Mouse (Mus musculus): ENCODE results near the gene Slc25a26.
"Not testable (repeated sequence)": the region's sequence is repeated elsewhere in the genome, so short reads cannot be mapped to it uniquely, and the experiment has no call there.

The Slc25a26 gene

DNA sequence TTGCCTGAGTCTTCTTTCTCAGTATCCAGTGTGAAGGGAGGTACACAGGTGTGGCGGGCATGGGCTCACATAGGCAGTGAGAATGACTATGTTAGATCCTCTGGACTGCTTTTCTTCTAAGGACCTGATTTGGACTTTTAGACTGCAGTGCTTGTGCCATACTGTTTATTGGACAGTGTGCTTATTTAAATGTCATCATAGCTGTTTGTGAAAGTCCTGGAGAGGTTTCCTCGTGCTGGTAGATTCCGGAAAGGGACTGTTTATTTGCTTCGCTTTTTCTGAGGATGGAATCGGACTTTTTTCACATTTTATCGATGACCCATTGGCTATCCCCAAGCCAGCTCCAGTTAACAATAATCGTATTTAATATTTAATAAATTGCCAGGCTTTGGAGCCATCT is 50.7 kb downstream of the Slc25a26 start:
- DNase-seq (ENCODE audit: low spot score) = no peak

DNA sequence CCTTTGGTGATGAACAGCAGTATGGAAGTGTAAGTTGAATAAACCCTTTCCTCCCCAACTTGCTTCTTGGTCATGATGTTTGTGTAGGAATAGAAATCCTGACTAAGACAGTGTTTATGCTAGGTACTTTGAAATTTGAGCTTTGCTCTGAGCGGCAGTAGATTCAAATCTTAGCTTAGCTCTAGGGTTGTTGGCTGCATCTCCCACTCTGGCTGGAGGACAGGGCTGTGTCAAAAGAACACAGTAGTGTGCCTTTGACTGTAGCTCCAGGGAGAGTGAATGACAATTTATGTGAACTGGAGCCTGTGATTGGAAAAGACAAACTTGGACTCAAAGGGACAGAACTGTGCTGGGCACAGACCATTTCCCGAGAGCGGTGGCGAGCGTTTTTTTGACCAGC is 53.0 kb downstream of the Slc25a26 start:
- DNase-seq (ENCODE audit: low spot score) = no peak

DNA sequence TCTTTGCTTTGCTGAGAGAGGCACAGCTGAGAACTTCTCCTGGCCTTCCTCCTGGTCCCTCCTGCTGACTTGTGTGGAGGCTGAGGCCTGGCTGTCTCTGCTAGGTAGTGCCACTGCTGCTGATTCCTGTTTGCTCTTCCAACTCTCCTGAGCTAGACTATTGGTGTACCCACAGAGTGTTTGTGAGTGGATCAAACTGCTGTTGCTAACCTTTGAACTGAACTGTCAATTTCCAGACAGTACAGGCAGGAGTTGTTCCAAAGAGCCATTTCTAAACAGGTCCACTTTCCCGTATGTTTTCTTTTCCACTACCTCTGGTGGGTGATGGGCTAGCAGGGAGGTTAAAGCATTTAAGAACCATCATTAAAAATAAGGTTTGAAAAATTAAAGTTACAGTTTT is 58.5 kb downstream of the Slc25a26 start:
- DNase-seq (ENCODE audit: low spot score) = not testable (repeated sequence)

DNA sequence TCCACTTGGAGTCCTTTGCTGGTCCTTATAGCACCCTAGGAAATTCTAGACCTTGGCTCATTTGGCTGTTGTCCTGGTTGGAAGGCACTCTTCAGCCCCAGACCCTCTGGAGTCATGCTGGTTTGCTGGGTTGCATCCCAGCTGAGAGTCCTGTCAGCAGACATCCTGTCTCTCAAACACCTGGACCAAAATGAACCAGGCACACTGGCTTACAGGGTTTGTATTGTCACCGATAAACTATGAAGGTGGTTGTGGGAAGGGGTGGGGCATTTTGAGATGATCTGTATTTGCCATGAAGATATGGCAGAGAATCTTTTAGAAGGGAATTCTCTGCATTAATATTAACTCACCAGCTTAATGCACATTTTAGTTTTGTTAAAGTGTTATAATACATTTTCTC is 60.8 kb downstream of the Slc25a26 start:
- no peak for DNase-seq (ENCODE audit: low spot score)

DNA sequence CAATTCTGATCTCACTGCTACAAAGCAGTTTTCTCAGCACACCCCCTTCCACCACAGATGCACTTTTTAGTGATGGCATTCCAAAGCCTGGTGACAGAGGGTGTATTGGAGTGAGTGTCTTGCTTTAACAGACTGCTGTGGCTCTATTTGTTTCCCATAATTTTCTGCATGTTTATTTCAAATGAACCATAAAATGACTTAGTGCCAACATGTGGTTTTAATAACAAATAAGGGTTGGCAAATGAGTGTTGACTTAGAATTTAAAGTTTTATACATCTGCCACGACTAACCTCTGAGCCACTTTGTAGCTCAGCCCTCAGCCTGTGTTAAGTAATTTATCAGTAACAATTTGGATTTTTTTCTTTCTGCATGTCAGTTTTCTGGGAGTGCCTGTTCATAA is 61.2 kb downstream of the Slc25a26 start:
- no peak for DNase-seq (ENCODE audit: low spot score)

DNA sequence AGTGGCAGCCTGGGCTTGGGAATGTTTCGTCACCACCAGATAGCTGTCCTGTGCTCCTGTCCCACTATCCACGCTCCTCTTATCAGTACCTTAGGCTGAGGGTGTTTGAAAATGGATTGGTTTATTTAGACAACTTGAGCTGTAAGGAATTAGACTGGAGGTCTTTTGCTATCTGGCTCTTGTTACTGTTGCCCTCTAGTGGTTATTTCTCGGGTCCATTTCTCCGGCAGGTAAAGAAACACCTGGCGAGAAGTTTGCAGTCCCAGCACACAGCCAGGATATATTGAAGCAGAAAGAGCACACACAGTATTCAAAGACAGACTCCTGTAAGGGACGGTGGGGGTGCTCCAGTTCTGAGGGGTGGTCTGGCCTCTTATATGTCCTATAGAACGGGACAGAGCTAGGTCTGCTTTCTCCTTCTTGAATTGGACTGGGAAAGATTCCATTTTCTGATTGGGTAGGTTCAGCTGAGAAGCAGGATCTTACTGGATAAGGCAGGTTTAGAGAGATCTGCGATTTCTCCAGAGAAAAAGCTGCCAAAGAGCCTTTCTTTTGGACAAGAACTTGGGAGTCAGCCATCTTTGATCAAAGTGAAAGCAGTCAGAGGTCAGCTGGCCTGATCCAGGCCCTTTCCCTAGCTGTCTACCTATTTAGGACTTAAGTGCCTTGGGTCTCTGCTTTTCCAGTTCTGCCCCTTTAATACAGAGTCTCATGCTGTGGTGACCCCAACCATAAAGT is 63.2 kb downstream of the Slc25a26 start:
- DNase-seq (ENCODE audit: low spot score) = no peak

DNA sequence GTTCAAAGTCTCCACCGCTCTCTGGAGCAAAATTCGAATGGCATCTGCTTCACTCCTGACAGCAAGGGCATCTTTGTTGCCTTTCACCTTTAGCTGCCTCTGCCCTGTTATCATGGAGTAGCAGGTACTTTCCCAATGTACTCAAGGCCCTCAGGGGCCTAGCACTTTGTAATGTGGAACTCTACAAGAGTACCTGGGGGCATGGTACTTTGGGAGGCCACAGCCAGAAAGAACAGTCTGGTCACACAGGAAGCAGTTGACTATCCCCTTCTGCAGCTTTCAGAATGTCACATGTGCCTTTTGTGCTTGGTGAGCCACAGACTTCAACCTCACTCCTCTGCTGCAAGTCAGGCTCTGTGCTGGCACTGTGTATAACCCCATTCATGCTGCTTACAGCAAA is 65.6 kb downstream of the Slc25a26 start:
- no peak for DNase-seq (ENCODE audit: low spot score)

DNA sequence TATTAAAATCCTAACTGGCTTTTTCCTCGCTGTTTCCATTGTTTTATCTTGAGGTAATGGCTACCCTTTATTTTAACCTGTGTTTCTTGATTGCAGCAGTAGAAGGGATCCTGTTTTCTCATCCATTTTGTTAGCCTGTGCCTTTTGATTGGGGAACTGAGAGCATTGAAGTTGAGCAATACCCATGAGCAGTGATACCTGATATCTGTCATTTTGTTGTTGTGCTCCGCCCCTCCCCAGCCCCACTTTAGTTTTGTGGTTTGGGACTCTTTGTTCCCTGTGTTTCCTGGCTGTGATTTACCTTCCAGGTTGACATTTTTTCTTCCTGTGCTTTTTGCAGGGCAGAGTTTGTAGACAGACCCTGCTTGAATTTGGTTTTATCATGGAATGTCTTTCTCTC is 67.9 kb downstream of the Slc25a26 start:
- DNase-seq (ENCODE audit: low spot score) = no peak

DNA sequence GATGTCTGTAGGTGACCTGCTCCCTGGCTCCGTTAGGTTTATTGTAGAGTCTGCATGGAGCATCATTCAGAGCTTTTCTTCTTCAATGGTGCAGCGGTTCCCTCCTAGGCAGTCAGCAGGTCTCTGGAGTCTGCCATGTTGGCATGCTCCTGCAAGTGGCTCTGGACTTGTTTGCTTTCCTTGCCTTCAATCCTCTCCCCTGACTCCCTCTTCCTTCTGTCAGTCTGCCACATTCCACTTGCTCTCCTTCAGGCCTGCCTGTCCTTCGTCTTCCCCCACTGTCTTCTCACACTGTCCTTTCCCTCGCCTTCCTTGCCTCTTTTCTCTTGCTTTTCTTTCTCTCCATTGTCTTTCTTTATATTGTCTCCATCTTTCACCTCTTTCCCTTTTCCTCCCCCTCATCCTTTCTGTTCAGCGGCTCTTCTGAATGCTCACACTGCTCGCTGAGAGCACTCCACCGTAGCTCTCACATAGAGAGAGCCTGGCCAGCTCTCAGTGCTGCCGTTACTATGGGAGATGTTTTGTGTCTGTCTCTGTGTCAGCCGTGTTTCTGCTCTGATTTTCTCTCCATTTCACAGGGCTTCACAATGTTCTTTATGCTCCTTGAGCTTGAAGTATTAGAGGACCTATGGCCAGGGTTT is 75.5 kb downstream of the Slc25a26 start:
- DNase-seq (ENCODE audit: low spot score) = no peak

DNA sequence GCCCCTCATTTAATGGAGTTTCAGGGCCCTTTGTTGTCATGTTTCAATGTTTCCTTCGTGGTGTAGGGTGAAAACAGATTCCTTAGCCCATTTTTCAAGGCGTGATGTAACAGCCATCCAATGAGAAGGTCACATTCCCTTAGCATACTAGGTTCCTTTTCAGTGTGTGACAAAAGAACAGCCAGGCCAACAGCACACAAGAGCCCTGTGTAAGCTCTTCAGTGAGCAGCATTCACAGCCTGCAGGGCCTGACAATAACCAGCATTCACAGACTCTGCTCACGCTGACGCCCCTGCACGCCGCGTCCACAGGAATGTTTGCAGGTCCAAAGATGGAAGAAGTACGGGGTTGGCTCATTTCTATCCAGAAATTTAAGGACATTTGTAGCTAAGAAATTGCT is 77.9 kb downstream of the Slc25a26 start:
- no peak for DNase-seq (ENCODE audit: low spot score)

DNA sequence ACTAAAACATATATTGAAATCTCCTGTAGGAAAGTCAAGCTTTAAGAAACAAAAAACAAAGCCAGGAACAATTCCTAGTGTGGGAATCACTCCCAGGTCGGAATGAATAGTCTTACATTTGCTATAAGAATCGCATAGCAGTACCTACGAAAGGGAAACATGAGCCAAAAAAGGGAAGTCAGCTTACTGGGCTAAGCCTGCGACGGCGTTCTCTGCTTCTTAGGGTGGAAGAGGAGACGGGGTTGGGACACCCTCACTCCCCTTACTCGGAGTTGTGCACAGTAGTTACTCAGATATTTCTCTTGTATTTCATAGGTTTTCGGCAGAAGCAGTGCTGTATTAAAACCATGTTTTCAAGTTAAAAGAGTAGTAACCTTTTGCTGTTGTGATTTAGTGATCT is 81.9 kb downstream of the Slc25a26 start:
- DNase-seq (ENCODE audit: low spot score) = no peak

DNA sequence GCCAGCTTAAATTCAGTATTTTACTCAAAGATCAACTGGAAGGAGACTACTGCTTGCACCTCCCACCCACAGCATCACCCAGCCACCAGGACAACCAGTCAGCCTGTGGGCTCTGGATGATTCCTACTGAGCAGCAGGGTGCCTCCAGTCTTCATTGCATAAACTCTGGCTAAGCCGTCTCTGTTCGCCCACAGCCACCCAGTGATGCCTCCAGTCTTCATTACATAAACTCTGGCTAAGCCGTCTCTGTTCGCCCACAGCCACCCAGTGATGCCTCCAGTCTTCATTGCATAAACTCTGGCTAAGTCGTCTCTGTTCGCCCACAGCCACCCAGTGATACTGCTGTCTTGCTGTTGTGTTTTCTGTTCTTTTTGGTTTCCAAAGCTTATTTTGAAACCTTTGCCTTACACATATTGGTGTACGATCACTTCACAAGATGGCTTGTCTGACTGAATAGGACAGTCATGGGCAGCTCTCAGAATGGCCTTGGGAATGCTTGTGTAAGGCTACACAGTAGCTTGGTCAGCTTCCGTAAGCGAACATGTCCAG is 84.1 kb downstream of the Slc25a26 start:
- no peak for DNase-seq (ENCODE audit: low spot score)

DNA sequence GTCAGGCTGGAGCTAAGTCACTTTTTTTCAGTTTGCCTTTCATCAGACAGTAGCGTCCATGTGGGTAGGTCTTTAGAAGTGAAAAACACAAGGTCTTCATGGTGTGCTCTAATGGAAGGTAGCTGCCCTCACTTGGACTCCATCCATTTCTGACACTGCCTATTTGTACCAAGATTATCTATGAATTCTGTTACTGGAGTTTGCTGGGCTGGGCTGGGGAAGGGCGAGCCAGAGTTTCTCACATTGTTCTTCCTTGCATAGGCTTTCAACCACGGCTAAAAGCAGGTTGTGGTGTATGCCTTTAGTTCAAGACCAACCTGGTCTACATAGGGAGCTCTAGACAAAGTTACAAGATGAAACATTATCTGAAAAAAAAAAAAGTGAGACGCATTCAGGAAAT is 84.8 kb downstream of the Slc25a26 start:
- peak; percentile 30 for DNase-seq (ENCODE audit: low spot score)

DNA sequence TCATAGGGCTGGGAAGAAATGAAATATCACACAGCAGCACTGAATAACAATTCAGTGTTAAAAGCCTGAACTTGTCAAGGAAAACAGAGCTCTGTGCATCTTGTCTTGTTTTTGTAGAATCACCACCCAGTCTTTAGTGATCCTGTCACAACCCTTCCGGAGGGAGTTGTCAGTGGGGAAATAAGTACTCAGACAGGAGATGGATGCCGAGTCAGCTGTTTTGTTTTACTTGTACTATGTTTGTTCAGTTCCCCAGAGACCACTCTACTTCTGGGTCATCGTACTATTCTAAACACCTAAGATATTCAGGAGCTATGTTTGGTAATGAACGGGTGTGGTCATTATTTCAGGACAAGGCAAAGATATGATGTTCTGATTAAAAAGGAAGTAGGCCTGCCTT is 88.2 kb downstream of the Slc25a26 start:
- DNase-seq (ENCODE audit: low spot score) = no peak

DNA sequence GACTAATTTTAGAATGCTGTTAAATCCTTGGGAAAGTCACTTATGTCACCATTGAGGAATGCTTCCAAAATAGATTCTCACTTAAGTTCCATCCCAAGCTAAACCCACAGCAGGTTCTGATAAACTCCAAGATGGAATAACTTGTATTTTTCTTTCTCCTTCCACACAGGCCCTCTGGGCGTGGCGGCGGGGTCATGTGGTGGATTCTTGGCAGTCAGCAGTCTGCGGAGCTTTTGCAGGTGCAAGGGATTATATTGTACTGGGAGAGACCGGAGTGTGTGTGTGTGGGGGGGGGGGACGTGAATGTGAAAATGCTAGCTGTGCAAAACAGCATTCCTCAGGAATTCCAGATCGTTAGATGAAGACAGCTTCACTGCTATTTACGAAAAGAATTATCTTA is 92.1 kb downstream of the Slc25a26 start:
- peak; percentile 62 for DNase-seq (ENCODE audit: low spot score)

DNA sequence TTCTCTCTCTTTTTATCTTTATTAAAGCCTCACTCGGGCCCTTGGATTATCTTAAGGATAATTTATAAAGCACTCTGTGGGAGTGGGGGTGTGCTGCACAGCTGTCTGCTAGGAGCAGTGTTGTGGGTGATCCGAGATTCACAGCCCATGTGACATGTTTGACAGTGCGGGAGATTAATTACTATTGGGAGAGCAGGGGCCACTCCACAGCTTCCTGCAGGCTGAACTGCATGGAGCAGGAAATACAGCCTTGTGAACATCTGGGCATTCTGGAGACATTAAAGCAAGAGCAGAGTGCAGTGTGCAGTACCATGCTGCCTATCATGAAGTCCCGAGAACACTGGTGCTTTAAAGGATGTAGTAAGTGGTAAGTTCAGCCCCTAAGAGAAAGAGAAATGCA is 92.6 kb downstream of the Slc25a26 start:
- peak; percentile 34 for DNase-seq (ENCODE audit: low spot score)

DNA sequence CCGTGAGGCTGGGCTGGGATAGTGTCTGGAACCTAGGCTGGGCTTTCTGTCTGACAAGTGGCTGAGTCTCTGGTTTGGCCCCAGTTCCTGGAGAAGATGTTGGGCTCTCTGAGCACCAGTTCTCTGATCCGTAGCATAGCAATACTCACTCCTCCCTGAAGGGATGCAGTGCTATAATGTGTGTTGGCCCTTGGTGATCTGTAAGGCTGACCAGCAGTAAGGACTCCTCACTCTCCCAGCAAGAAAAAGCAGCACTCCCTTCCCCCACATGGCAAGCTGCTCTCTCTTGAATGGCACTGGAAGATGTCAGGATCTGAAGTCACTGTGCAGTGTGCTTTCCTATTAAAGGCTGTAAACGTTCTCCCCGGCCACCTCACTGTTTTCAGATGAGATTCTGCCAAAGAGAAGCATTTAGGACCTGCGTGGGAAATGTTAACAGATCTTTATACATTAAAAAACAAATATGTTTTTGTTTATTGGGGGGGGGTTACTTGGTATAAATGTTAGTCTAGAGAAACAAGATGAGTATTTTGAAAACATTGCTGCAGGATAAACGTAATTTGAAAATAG is 94.0 kb downstream of the Slc25a26 start:
- DNase-seq (ENCODE audit: low spot score) = peak; percentile 30

DNA sequence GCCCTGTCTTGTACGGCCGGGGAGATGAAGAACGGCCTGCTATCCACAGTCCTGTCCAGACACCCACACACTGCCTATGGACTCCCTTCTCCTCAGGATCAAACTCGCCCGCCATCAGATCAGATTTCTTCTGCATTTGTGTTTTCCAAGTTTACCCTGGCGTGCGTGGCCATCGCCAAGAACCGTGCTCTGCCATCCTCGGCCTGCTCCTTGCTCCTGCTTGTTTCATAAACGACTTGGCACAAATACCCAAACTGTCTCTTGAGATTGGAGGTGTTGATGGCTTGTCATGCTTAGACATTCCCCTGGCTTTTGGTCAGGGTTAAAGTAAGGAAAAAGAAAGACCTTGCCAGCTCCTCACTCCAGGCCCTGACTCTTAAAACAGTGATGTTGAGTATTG is 94.6 kb downstream of the Slc25a26 start:
- DNase-seq (ENCODE audit: low spot score) = peak; percentile 34

DNA sequence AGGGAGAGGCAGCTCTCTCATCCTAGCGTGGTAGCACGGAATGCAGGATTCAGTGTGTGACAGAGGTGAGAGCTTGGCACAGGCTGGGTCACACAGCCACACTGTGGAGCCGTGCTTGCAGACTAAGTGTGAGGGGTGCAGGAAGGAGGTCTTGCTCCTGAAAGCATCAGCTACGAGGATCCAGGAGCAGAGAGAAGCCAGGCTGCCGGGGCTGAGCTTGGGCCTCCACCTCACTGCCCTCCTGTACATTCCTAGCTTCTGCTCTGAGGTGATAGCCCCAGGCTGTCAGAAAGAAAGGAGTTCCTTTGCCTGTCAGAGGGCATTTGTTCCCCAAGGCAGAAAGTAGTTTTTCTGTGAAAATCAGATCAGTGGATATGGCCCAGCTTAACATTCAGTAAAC is 95.1 kb downstream of the Slc25a26 start:
- peak; percentile 34 for DNase-seq (ENCODE audit: low spot score)

DNA sequence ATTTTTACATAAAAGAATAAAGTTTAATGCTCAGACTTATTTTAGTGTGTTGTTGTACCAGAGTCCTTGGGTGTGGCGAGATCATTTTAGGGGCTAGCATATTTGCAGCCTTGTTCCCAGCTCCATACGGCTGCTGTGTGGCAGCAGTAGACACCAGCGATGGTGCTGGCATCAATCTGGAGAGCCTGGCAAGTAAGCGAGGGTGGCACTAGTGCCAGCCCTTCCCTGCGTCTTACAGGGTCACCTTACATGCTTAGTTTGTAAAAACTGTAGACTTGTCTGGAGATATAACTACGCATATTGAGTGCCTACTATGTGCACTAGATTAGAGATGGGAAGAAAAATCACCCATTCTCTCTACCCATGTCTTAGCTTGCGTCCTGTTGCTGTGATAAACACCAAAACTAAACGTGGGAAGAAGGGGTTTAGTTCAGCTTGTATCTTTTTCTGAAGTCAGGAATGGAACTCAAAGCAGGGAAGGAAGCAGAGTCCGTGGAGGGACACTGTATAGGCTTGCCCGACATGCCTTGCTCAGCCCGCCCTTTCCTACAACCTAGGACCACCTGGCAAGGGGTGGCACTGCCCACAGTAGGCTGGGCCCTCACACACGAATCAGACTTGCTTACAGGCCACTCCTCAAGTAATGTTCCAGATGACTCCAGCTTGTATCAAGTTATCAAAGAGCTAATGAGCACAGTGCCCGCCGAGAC is 96.1 kb downstream of the Slc25a26 start:
- no peak for DNase-seq (ENCODE audit: low spot score)

DNA sequence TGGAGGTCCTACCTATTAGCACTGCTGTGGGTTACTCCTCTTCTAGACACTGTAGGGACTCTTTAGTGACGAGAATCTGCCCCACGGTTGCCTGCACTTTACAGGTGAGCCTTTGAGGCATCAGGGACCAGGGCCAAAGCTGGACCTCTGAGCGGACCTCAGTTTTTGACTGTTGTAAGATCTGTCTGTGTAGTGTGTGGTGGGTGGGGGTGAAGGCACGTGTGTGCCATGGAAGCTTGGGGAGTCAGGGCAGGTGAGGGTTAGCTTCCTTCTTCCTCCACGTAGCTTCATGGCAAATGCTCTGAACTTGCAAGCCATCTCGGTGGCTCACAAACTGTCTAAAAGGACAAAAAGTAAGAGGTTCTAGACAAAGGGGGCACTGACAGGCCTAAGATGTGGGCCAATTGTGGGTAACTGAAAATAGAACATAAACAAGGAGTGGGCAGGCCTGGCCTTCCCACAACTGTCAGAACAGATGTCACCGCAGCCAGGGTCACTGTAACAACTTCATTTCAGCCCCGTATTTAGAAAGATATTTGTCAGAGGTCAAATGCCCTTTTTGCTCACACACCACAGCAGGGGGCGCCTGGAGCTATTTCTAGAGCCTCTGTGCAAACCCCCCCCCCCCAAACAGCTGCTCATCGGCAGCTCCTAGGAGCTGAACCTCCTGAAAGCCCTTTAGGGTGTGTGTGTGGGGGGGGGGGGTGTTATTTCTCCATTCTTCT is 96.8 kb downstream of the Slc25a26 start:
- peak; percentile 60 for DNase-seq (ENCODE audit: low spot score)

DNA sequence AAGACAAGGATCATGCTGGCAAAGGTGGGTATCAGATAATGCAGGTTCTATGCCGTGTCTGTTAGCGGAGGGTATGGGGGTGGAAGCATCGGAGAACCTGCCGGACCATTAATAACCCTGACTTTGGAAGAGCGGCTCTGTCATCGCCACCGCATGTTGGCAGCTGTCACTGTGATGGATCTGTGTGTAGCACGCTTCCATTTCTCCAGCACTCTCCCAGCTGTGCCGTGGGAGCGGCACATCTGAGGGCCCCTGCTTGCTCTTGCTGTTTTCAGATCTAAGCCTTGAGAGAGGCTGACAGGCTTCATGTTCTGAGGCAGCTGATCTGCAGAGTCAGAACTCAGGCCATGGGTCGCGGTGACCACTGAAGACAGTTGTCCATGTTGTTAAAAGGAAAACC is 98.3 kb downstream of the Slc25a26 start:
- DNase-seq (ENCODE audit: low spot score) = no peak

Data from testis, postnatal 10 days (tissue).